Mouse (Mus musculus): ENCODE measurements around the gene Pitpnc1. TPM values are rescaled to one million over a fixed set of nuclear protein-coding genes. Genes with fewer than 3 reads are reported as not detected.

The Pitpnc1 gene
- polyA plus RNA-seq, 1 experiment = 0.74 TPM

GRCm38 (mm10) chr11:107276898-107277297, 193.6 kb downstream of the Pitpnc1 start:
- TF ChIP-seq MAX (IDR thresholded peaks at IDR 0.05; ENCODE audit: low read depth) (no peak), USF1 (IDR thresholded peaks at IDR 0.05; ENCODE audit: low read depth) (no peak), MYOG (IDR thresholded peaks at IDR 0.05; ENCODE audit: control insufficient read depth in 1 of 3, insufficient read depth in 1 of 3, insufficient read length in 2 of 3, low read depth in 2 of 3) (no peak)
- no peaks in the 10 kb centered on the region for H3K79me2 ChIP-seq (ENCODE audit: control insufficient read depth, insufficient read depth)
- H3ac ChIP-seq (ENCODE audit: control insufficient read depth, insufficient read length) = no peak overlapping the region
- peaks cover 39% of the 10 kb centered on the region for H3K27me3 ChIP-seq (ENCODE audit: control insufficient read depth, insufficient read depth, insufficient read length)
- no peaks in the 10 kb centered on the region for H3K36me3 ChIP-seq (ENCODE audit: control insufficient read depth, insufficient read depth)
- no peak overlapping the region for H3K4me2 ChIP-seq (ENCODE audit: low read depth)
- no peak overlapping the region for H3K4me3 ChIP-seq

- Histone ChIP-seq H3ac (ENCODE audit: control insufficient read depth, insufficient read length) (no peak overlapping the region), H3K79me2 (ENCODE audit: control insufficient read depth, insufficient read depth) (no peaks in the 10 kb centered on the region), H3K36me3 (ENCODE audit: control insufficient read depth, insufficient read depth) (no peaks in the 10 kb centered on the region), H3K27me3 (ENCODE audit: control insufficient read depth, insufficient read depth, insufficient read length) (peaks cover 39% of the 10 kb centered on the region), H3K4me3 (no peak overlapping the region), H3K4me2 (ENCODE audit: low read depth) (no peak overlapping the region)
- no peak for TF ChIP-seq MAX (IDR thresholded peaks at IDR 0.05; ENCODE audit: low read depth)
- no peak for TF ChIP-seq MYOG (IDR thresholded peaks at IDR 0.05; ENCODE audit: control insufficient read depth in 1 of 3, insufficient read depth in 1 of 3, insufficient read length in 2 of 3, low read depth in 2 of 3)
- no peak for TF ChIP-seq E2F4 (IDR thresholded peaks at IDR 0.05; ENCODE audit: insufficient read depth)
- TF ChIP-seq POLR2AphosphoS2 (IDR thresholded peaks at IDR 0.05; ENCODE audit: insufficient read length, low read depth) = no peak
- TF ChIP-seq TCF3 (IDR thresholded peaks at IDR 0.05; ENCODE audit: insufficient read length, low read depth) = no peak
- no peak for TF ChIP-seq CEBPB (IDR thresholded peaks at IDR 0.05; ENCODE audit: insufficient read depth, poor library complexity, severe bottlenecking)
- TF ChIP-seq USF1 (IDR thresholded peaks at IDR 0.05; ENCODE audit: low read depth) = no peak
- TF ChIP-seq TCF12 (IDR thresholded peaks at IDR 0.05; ENCODE audit: insufficient read depth, poor library complexity, severe bottlenecking) = no peak
- no peak for TF ChIP-seq SRF (IDR thresholded peaks at IDR 0.05; ENCODE audit: control insufficient read depth, insufficient read length, low read depth)
- no peak for TF ChIP-seq POLR2A (IDR thresholded peaks at IDR 0.05; ENCODE audit: insufficient read length, low read depth)
- no peak for TF ChIP-seq MYOD1 (IDR thresholded peaks at IDR 0.05; ENCODE audit: control insufficient read depth in 1 of 3, insufficient read length in 2 of 3, low read depth in 2 of 3)
- no peak for TF ChIP-seq REST (IDR thresholded peaks at IDR 0.05; ENCODE audit: insufficient read depth, insufficient read length)
Measured at GRCm38 (mm10) chr11:107276337-107276736, 194.2 kb downstream of the Pitpnc1 start.

DNA sequence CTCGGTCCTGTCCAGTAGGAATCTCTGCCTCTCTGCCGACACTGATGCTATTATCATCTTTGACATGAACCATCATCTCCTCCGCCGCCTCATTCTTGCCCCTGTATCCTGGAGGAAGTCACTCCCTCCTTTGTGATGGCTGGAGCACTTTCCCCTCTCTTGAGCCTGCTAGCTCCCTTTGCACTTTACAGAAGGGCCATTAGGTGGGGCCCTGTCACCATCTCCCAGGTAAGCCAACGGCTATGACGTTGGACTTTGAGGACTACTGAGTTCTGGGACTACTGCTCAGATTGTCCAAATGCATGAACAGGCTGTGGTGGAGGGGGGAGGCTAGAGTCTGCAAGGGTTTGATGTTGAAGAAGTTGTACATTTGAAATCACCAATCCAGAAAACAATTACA, 194.6 kb downstream of the Pitpnc1 start:
- Histone ChIP-seq H3K36me3 (ENCODE audit: control insufficient read depth, insufficient read depth) (no peaks in the 10 kb centered on the region), H3K79me2 (ENCODE audit: control insufficient read depth, insufficient read depth) (no peaks in the 10 kb centered on the region), H3K27me3 (ENCODE audit: control insufficient read depth, insufficient read depth, insufficient read length) (peaks cover 39% of the 10 kb centered on the region), H3ac (ENCODE audit: control insufficient read depth, insufficient read length) (no peak overlapping the region), H3K4me2 (ENCODE audit: low read depth) (no peak overlapping the region), H3K4me3 (no peak overlapping the region)
- TF ChIP-seq MAX (IDR thresholded peaks at IDR 0.05; ENCODE audit: low read depth) (no peak), MYOD1 (IDR thresholded peaks at IDR 0.05; ENCODE audit: control insufficient read depth in 1 of 3, insufficient read length in 2 of 3, low read depth in 2 of 3) (no peak), POLR2AphosphoS2 (IDR thresholded peaks at IDR 0.05; ENCODE audit: insufficient read length, low read depth) (no peak), SRF (IDR thresholded peaks at IDR 0.05; ENCODE audit: control insufficient read depth, insufficient read length, low read depth) (no peak), CEBPB (IDR thresholded peaks at IDR 0.05; ENCODE audit: insufficient read depth, poor library complexity, severe bottlenecking) (no peak), TCF12 (IDR thresholded peaks at IDR 0.05; ENCODE audit: insufficient read depth, poor library complexity, severe bottlenecking) (no peak), REST (IDR thresholded peaks at IDR 0.05; ENCODE audit: insufficient read depth, insufficient read length) (no peak), E2F4 (IDR thresholded peaks at IDR 0.05; ENCODE audit: insufficient read depth) (no peak), USF1 (IDR thresholded peaks at IDR 0.05; ENCODE audit: low read depth) (no peak), TCF3 (IDR thresholded peaks at IDR 0.05; ENCODE audit: insufficient read length, low read depth) (no peak), POLR2A (IDR thresholded peaks at IDR 0.05; ENCODE audit: insufficient read length, low read depth) (no peak), MYOG (IDR thresholded peaks at IDR 0.05; ENCODE audit: control insufficient read depth in 1 of 3, insufficient read depth in 1 of 3, insufficient read length in 2 of 3, low read depth in 2 of 3) (no peak)

DNA sequence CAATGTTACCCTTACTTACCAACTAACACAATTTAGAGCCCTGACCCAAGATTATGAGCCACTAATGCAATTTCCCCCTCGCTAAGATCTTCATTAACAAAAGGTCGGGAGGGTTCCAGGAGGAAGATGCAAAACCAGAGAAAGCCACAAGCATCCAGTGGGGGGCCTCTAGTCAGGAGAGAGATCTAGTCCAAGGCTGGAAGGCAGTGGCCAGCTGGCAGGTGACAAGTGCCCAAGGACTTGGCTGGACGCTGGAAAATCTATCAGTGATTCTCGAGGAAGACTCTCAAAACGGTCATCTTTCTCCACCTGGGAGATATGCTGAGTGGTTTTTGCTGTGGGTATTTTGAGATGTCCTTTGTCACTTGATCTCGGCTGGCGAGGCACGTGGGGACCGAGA, 196.3 kb downstream of the Pitpnc1 start:
- H3ac ChIP-seq (ENCODE audit: control insufficient read depth, insufficient read length) = no peak overlapping the region
- no peaks in the 10 kb centered on the region for H3K36me3 ChIP-seq (ENCODE audit: control insufficient read depth, insufficient read depth)
- no peak overlapping the region for H3K4me3 ChIP-seq
- peaks cover 33% of the 10 kb centered on the region for H3K27me3 ChIP-seq (ENCODE audit: control insufficient read depth, insufficient read depth, insufficient read length)
- TF ChIP-seq MYOG (IDR thresholded peaks at IDR 0.05; ENCODE audit: control insufficient read depth in 1 of 3, insufficient read depth in 1 of 3, insufficient read length in 2 of 3, low read depth in 2 of 3) = no peak
- no peak for TF ChIP-seq REST (IDR thresholded peaks at IDR 0.05; ENCODE audit: insufficient read depth, insufficient read length)
- no peak for TF ChIP-seq E2F4 (IDR thresholded peaks at IDR 0.05; ENCODE audit: insufficient read depth)
- no peak for TF ChIP-seq MAX (IDR thresholded peaks at IDR 0.05; ENCODE audit: low read depth)
- TF ChIP-seq USF1 (IDR thresholded peaks at IDR 0.05; ENCODE audit: low read depth) = no peak
- no peak for TF ChIP-seq CEBPB (IDR thresholded peaks at IDR 0.05; ENCODE audit: insufficient read depth, poor library complexity, severe bottlenecking)
- TF ChIP-seq TCF3 (IDR thresholded peaks at IDR 0.05; ENCODE audit: insufficient read length, low read depth) = no peak
- no peak for TF ChIP-seq POLR2A (IDR thresholded peaks at IDR 0.05; ENCODE audit: insufficient read length, low read depth)
- no peak for TF ChIP-seq POLR2AphosphoS2 (IDR thresholded peaks at IDR 0.05; ENCODE audit: insufficient read length, low read depth)
- no peak for TF ChIP-seq TCF12 (IDR thresholded peaks at IDR 0.05; ENCODE audit: insufficient read depth, poor library complexity, severe bottlenecking)
- TF ChIP-seq SRF (IDR thresholded peaks at IDR 0.05; ENCODE audit: control insufficient read depth, insufficient read length, low read depth) = no peak
- TF ChIP-seq MYOD1 (IDR thresholded peaks at IDR 0.05; ENCODE audit: control insufficient read depth in 1 of 3, insufficient read length in 2 of 3, low read depth in 2 of 3) = no peak
- H3K79me2 ChIP-seq (ENCODE audit: control insufficient read depth, insufficient read depth) = no peaks in the 10 kb centered on the region
- no peak overlapping the region for H3K4me2 ChIP-seq (ENCODE audit: low read depth)
